Mouse (Mus musculus) small intestine, adult 2 months (tissue): Measurements from ENCODE around the gene Sdcbp2.

Experiments used
- CTCF ChIP-seq: fragments of 200-500 bp; IDR thresholded peaks from 2 replicates; pipeline ENCODE4 v1.5.1; 2012; ENCODE audit warnings: low read depth, mild to moderate bottlenecking, control low read depth, inconsistent platforms, low read length, moderate library complexity, mixed read lengths; ENCODE audit not compliant: insufficient replicate concordance, insufficient read length; ENCODE audit errors: extremely low read depth
- POLR2A ChIP-seq: fragments of 200-500 bp; IDR thresholded peaks from 2 replicates; pipeline ENCODE4 v1.6.1; 2012; ENCODE audit warnings: low read depth, mild to moderate bottlenecking, control low read depth, inconsistent platforms, low read length, moderate library complexity

DNA sequence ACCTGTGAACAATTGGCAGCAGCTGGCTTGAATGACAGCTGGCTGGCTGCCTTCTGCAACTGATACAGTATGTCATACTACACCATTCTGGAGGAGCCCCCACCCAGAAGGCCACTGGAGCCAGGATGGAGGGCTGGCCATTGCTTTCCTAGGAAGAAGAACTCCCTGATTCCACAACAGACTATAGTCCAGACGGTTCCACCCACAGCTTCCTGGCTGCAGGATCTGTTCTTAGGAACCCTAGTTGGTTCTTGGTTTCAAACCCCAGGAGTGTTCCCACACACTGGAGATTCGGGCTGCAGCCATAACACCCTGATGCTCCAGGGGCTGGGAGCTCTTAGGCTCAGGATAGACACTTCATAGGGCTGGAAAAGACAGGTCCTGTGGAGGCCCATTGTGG, 25.6 kb downstream of the Sdcbp2 start:
- TF ChIP-seq CTCF (no peak), POLR2A (no peak)
